Mouse (Mus musculus) 3T3-L1 (cell line): Measurements from ENCODE around the gene Map3k21.

Source experiments
- DNase-seq: peaks from one replicate; pipeline ENCODE4 v3.0.0-alpha.2; 2015; ENCODE audit warnings: low read depth, low spot score

Gene Map3k21

GRCm38 (mm10) chr8:125971336-125971735, 61.1 kb downstream of the Map3k21 start:
- DNase-seq = no peak

DNA sequence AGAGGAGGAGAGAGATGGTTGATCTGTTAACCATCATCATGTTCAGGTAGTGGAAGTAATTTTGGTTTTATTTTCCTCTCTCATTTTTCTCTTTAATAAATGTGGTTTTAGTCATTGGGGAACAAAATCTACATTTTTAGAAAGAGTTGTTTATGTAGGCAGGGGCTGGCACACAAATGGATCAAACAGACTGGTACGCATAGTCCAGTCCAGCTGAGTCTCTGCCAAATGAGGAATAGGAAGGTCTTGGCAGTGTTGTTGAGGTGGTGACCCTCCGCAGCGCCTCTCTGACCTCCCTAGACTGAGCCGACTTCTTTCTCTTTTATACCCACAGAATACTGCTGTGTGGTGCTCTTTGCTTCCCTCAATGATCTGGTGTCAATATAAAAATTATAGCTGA, 65.7 kb downstream of the Map3k21 start:
- no peak for DNase-seq

DNA sequence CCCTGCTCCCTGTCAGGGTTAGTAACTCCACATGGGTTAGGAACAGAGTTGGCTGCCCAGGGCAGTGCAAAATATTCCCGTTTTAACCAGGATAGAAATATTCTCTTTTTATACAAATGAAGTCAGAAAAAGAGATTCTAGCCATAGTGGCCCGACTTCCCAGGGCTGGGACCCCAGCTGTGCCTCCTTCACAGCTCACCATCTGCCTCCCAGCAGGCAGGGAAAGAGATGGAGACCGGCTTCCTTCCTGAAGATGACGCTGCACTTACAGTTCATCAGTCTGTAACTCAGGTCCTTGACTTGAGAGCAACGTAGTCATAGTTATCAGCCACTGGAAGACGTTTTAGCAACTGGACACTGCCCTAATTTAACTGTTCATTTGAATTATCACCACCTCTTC, 70.6 kb downstream of the Map3k21 start:
- DNase-seq = no peak

GRCm38 (mm10) chr8:125983515-125983914, 73.3 kb downstream of the Map3k21 start:
- no peak for DNase-seq

GRCm38 (mm10) chr8:125984140-125984539, 73.9 kb downstream of the Map3k21 start:
- DNase-seq = no peak

GRCm38 (mm10) chr8:125985364-125985763, 75.1 kb downstream of the Map3k21 start:
- no peak for DNase-seq

DNA sequence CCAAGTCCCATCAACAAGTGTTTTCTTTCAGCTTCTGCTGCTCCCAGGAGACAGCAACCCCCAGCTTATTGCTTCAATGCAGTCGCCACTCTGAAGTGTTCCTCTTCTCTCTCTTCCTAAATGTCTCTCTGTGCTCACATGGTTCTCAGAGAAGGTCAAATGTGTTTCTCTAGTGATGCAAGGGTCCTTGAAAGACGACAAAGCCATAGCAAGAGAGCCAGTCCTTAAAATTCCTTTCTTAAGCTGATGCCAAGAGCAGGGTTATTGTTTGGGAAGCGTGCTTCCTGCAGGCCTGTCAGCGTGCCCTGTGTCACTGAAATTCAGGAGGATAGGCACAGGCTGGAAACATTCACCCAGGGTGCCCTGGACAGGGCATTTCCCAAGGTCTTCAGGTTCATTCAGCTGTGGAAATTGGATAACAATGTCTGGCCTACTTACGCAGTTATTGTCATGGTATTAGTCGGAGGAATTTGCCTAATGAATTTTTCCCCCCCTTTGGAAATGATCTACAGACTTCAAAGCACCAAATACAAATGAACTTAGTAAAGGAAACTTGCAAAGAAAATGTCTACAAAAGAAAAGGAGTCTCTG, 76.8 kb downstream of the Map3k21 start:
- DNase-seq = no peak

- DNase-seq = no peak
Observed at GRCm38 (mm10) chr8:125987996-125988395, 77.7 kb downstream of the Map3k21 start.

- no peak for DNase-seq
Observed at GRCm38 (mm10) chr8:125993636-125994035, 83.4 kb downstream of the Map3k21 start.

DNA sequence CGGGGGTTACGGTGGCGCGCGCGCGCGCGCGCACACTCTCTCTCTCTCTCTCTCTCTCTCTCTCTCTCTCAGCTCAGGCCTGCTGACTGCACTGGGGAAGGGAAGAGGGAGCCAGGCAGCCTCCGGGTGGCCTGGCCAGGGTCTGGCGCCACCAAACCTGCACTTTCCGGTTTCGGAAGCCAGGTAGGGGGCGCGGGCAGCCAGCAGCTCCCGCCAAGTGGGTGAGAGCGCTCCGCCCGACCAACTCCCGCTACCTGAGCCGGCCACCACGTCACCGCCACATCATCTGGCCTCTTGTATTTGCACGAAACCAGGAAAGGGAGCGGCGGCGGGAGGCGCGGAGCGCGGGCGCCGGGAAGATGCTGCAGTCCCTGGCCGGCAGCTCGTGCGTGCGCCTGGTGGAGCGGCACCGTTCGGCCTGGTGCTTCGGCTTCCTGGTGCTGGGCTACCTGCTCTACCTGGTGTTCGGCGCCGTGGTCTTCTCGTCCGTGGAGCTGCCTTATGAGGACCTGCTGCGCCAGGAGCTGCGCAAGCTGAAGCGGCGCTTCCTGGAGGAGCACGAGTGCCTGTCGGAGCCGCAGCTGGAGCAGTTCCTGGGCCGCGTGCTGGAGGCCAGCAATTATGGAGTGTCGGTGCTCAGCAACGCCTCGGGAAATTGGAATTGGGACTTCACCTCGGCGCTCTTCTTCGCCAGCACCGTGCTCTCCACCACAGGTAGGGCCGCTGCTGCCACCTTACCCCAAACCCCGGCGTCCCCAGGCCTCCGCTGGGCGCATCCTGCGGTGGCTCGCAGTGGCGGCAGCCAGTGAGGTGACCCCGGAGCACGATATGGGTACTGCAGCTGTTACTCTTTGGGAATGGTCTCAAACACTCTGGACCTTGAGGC, 85.1 kb downstream of the Map3k21 start, which contains the start of gene Kcnk1:
TSS of gene Kcnk1 (plus strand) at position 70 of the 886 bp plus-strand sequence.
- no peak for DNase-seq

- DNase-seq = no peak
Observed at GRCm38 (mm10) chr8:125996031-125996839, 86.0 kb downstream of the Map3k21 start.

- DNase-seq = no peak
Observed at GRCm38 (mm10) chr8:125996980-125997379, 86.7 kb downstream of the Map3k21 start.
